Mouse (Mus musculus): Measurements from ENCODE around the gene Ssna1. TPM values are rescaled to one million over a fixed set of nuclear protein-coding genes. Genes with fewer than 3 reads are reported as not detected.
A peak's percentile ranks its signal among the peaks of the same experiment; 100 is the strongest.

Gene Ssna1
- polyA plus RNA-seq, 1 experiment from 2014 or later = 173 TPM

DNA sequence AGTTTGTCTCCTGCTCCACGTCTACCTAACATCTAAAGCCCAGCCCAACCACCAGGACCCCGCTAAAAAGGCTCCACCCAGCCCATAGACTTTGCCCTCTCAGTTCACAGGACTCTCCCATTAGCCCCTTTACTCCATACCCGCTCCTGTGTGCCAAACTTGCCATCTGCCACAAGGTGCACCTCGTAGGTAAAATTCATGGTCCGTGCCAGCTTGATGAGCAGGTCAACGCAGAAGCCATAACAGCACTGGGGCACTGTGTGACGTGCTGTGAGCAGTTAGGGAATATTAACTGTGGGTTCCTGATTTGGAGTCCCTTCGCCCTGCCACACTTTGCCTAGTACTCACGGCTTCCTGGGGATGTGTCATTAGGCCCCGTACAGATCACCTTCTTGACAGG is 25.8 kb upstream of the Ssna1 start:
- Histone ChIP-seq H3K4me1 (ENCODE audit: insufficient read depth, low read depth, low read length) (no peaks in the 10 kb centered on the region), H3K27me3 (replicated peaks; ENCODE audit: insufficient read depth, low read length) (no peaks in the 10 kb centered on the region), H3K9me3 (ENCODE audit: low read length) (no peaks in the 10 kb centered on the region), H3K4me3 (ENCODE audit: low read depth, low read length) (no peak overlapping the region), H3K9ac (replicated peaks; ENCODE audit: low read depth) (no peak overlapping the region), H3K27ac (ENCODE audit: low read length) (no peak overlapping the region), H3K36me3 (ENCODE audit: insufficient read depth, low read length) (no peaks in the 10 kb centered on the region), H3K4me2 (replicated peaks; ENCODE audit: low read depth, low read length) (no peak overlapping the region)
- WGBS = 72% methylated on average over 10 of the region's 10 CpGs
- no peak for ATAC-seq
- DNase-seq (ENCODE audit: low spot score) = no peak
- TF ChIP-seq CTCF (IDR thresholded peaks at IDR 0.05) = no peak
- no peak for TF ChIP-seq EP300 (IDR thresholded peaks at IDR 0.05)

DNA sequence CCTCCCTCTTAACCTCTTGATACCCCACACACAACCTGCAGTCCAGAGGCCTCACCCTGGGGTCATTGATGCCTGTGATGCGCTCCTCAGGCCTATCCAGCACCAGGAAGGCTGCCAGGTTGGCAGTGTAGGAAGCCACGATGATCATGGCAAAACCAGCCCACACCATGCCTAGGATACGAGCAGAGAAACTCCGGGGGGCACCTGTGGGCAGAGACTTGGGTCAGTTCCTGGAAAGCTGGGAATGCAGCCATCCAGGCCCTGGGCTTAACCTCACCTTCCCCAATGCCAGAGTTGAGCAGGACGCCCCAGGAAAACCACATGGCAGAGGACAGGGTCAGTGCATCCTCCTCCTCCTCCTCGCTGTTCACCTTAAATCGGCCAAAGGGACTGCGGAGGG is 24.9 kb upstream of the Ssna1 start:
- no peak for TF ChIP-seq CTCF (IDR thresholded peaks at IDR 0.05)
- TF ChIP-seq EP300 (IDR thresholded peaks at IDR 0.05) = no peak
- no peaks in the 10 kb centered on the region for H3K36me3 ChIP-seq (ENCODE audit: insufficient read depth, low read length)
- DNase-seq (ENCODE audit: low spot score) = no peak
- H3K9me3 ChIP-seq (ENCODE audit: low read length) = no peaks in the 10 kb centered on the region
- H3K4me3 ChIP-seq (ENCODE audit: low read depth, low read length) = no peak overlapping the region
- no peak overlapping the region for H3K4me2 ChIP-seq (replicated peaks; ENCODE audit: low read depth, low read length)
- H3K4me1 ChIP-seq (ENCODE audit: insufficient read depth, low read depth, low read length) = peaks cover 5% of the 10 kb centered on the region
- peaks cover 6% of the 10 kb centered on the region; the same call in 1 of the 2 replicates for H3K27me3 ChIP-seq (replicated peaks; ENCODE audit: insufficient read depth, low read length)
- ATAC-seq = no peak
- 78% methylated on average over 8 of the region's 8 CpGs for WGBS
- H3K9ac ChIP-seq (replicated peaks; ENCODE audit: low read depth) = no peak overlapping the region
- H3K27ac ChIP-seq (ENCODE audit: low read length) = no peak overlapping the region

DNA sequence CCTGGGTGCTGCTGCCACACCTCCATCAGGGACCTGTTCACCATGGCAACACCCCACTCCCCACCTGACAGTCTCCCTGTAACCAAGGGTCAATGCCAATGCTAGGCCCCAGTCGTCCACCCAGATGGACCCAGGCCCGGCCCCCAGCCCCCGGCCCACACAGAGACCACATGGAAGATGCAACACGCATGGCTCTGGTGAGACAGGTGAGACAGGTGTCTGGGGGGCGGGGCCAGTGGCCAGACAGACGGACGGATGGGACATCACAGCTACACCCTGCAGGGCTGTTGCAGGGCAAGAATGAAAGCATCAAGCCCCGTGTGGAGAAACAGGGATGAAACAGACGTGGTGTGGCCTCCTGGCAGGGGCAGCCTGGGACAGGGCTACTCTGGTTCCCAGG is 21.5 kb upstream of the Ssna1 start:
- 67% methylated on average over 9 of the region's 9 CpGs for WGBS
- no peaks in the 10 kb centered on the region for H3K9me3 ChIP-seq (ENCODE audit: low read length)
- no peaks in the 10 kb centered on the region for H3K36me3 ChIP-seq (ENCODE audit: insufficient read depth, low read length)
- ATAC-seq (no peak), DNase-seq (ENCODE audit: low spot score) (no peak)
- no peak overlapping the region for H3K4me2 ChIP-seq (replicated peaks; ENCODE audit: low read depth, low read length)
- TF ChIP-seq EP300 (IDR thresholded peaks at IDR 0.05) (no peak), CTCF (IDR thresholded peaks at IDR 0.05) (no peak)
- no peak overlapping the region for H3K27ac ChIP-seq (ENCODE audit: low read length)
- peaks cover 10% of the 10 kb centered on the region for H3K4me1 ChIP-seq (ENCODE audit: insufficient read depth, low read depth, low read length)
- H3K9ac ChIP-seq (replicated peaks; ENCODE audit: low read depth) = no peak overlapping the region
- no peak overlapping the region for H3K4me3 ChIP-seq (ENCODE audit: low read depth, low read length)
- H3K27me3 ChIP-seq (replicated peaks; ENCODE audit: insufficient read depth, low read length) = peaks cover 39% of the 10 kb centered on the region

DNA sequence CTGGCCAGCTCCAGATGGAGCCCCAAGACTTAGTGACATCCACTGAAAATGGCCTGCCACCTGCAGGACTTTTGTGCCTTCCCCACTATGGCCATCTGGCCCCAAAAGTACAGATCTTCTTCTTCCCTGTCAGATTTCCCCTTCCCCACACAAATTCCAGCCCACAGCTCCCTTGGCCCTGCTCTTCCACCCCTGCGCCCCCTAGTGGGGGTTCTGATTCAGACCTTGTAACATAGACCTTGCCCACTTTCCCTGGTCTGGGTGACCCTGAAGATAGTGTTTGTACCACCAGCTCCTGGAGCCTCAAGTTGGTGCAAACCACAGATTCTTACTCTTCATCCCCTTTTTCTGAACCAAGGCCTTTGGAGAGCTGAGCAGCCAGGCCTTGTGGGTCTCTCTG is 20.6 kb upstream of the Ssna1 start:
- peak; percentile 55 for ATAC-seq
- Histone ChIP-seq H3K36me3 (ENCODE audit: insufficient read depth, low read length) (no peaks in the 10 kb centered on the region), H3K27ac (ENCODE audit: low read length) (no peak overlapping the region), H3K9ac (replicated peaks; ENCODE audit: low read depth) (no peak overlapping the region), H3K4me1 (ENCODE audit: insufficient read depth, low read depth, low read length) (peaks cover 10% of the 10 kb centered on the region), H3K27me3 (replicated peaks; ENCODE audit: insufficient read depth, low read length) (peaks cover 40% of the 10 kb centered on the region), H3K4me2 (replicated peaks; ENCODE audit: low read depth, low read length) (peak overlapping the region; percentile 62), H3K9me3 (ENCODE audit: low read length) (no peaks in the 10 kb centered on the region), H3K4me3 (ENCODE audit: low read depth, low read length) (no peak overlapping the region; the same call in 1 of the 2 replicates)
- TF ChIP-seq CTCF (IDR thresholded peaks at IDR 0.05) = peak; percentile 93
- TF ChIP-seq EP300 (IDR thresholded peaks at IDR 0.05) = no peak
- peak; percentile 78 for DNase-seq (ENCODE audit: low spot score)
- WGBS = 0% methylated on average over 1 of the region's 1 CpGs

DNA sequence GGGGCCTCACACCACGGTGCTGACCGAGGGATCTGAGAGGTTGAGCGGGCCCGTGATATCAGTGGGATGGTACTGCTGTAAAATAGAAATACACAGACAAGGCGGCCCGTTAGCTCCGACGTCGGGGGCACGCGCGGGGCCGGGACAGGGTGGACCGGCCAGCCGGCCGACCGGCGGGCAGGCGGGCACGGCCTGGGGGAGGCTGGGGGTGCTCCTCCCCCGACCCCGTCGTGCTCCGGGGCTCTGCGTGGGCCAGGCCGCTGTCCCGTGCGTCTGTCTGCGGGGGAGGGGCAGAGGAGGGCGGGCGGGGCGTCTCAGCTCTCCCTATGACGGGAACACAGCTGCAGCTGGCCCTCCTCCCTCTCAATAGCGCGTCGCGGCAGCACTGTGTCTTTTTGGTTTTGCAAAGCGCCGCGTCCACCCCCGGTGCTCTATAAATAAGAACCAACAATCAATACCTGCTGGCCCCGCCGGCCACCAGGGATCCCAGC is 19.9 kb upstream of the Ssna1 start:
- peak overlapping the region; percentile 62 for H3K4me2 ChIP-seq (replicated peaks; ENCODE audit: low read depth, low read length)
- TF ChIP-seq EP300 (IDR thresholded peaks at IDR 0.05) (no peak), CTCF (IDR thresholded peaks at IDR 0.05) (no peak)
- DNase-seq (ENCODE audit: low spot score) (peak; percentile 57), ATAC-seq (peak; percentile 43)
- WGBS = 1% methylated on average over 31 of the region's 43 CpGs
- H3K27me3 ChIP-seq (replicated peaks; ENCODE audit: insufficient read depth, low read length) = peaks cover 40% of the 10 kb centered on the region
- H3K36me3 ChIP-seq (ENCODE audit: insufficient read depth, low read length) = no peaks in the 10 kb centered on the region
- no peak overlapping the region for H3K27ac ChIP-seq (ENCODE audit: low read length)
- H3K9ac ChIP-seq (replicated peaks; ENCODE audit: low read depth) = no peak overlapping the region
- H3K9me3 ChIP-seq (ENCODE audit: low read length) = no peaks in the 10 kb centered on the region
- peak overlapping the region; percentile 38 for H3K4me3 ChIP-seq (ENCODE audit: low read depth, low read length)
- peaks cover 14% of the 10 kb centered on the region for H3K4me1 ChIP-seq (ENCODE audit: insufficient read depth, low read depth, low read length)

DNA sequence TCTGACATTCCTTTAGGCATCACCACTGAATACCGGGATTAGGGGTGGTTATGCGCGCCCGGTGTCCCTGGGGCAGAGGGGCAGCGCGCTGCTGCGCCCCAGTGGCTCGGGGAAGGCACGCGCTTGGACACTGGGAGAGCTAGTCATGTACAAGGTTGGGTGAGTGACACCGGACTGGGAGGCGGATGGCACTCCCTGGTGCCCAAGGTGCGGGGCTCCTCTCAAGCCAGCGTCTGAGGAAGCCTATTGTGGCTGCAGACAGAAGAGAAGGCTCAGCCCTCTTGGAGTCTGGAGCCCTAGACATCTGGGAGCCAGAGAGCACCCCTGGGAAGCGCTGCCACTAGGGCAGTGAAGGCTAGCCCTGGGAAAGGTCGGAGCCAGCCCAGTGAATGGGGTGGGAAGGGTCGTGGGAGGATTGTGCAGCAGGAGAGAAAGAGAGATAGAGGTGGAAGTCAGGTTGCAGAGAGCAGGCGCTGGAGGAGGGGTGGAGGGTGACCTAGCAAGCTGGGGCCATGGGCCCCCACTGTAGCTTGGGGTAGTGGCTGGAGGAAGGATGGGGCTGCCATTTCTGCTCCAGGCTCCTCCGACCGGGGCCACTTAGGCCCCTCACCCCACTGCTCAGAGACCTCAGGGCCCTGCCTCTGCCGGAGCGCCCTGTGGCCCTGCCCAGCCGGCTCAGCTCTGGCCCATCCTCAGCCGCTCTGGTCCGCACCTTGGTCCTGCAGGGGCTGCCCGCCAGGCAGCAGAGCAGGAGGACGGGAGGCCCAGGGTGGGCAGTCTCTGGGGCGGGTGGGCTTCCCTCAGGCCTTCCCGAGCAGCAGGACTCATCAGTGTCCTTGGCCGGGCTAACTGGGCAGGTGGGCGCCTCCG is 19.2 kb upstream of the Ssna1 start:
- 10% methylated on average over 28 of the region's 32 CpGs for WGBS
- DNase-seq (ENCODE audit: low spot score) (no peak), ATAC-seq (no peak)
- Histone ChIP-seq H3K9ac (replicated peaks; ENCODE audit: low read depth) (no peak overlapping the region), H3K9me3 (ENCODE audit: low read length) (no peaks in the 10 kb centered on the region), H3K4me2 (replicated peaks; ENCODE audit: low read depth, low read length) (peak overlapping the region; percentile 62), H3K27me3 (replicated peaks; ENCODE audit: insufficient read depth, low read length) (peaks cover 40% of the 10 kb centered on the region), H3K27ac (ENCODE audit: low read length) (no peak overlapping the region), H3K4me3 (ENCODE audit: low read depth, low read length) (peak overlapping the region; percentile 38), H3K36me3 (ENCODE audit: insufficient read depth, low read length) (no peaks in the 10 kb centered on the region), H3K4me1 (ENCODE audit: insufficient read depth, low read depth, low read length) (peaks cover 19% of the 10 kb centered on the region)
- no peak for TF ChIP-seq CTCF (IDR thresholded peaks at IDR 0.05)
- TF ChIP-seq EP300 (IDR thresholded peaks at IDR 0.05) = no peak
